ENCODE assay signal across 10 mouse cellular contexts in the genomic region with DNA sequence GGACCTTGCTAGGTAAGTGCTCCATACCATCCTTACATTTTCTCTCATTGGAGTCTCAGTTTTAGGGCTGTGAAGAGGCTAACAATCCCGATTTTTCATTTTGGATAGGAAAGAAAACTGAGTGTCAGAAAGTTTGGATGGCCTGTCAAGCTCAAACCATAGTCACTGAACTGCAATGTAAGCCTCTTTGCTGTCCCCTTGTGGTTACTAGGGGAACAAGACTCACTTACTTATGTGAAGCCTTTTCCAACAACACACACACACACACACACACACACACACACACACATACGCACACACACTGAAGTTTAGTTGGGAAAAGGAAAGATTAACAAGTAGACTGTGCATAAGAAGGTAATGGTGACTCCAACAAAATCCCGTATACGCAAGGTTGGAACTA. TPM values are rescaled to one million over a fixed set of nuclear protein-coding genes. Genes with fewer than 3 reads are reported as not detected.
DNase-seq lines count a peak whose midpoint lies in the region; ATAC-seq and TF ChIP-seq lines count a peak whose summit lies in the region.
"Had no signal": no experiment of that assay in that cellular context is flagged by ENCODE, and none has a peak within 500 bp of the region (broad histone marks: within the 10 kb centered on the region; RNA-seq: fewer than 3 reads in every experiment).

No protein-coding gene starts in this region.

- no peaks in the 10 kb centered on the region for H3K4me1 ChIP-seq in liver, embryonic 14.5 days (replicated peaks; ENCODE audit: control insufficient read depth in 2 of 2, insufficient read depth in 2 of 2, low read length in 1 of 2)
- H3K4me1 ChIP-seq in liver, embryonic 12.5 days = no peaks in the 10 kb centered on the region
- no peaks in the 10 kb centered on the region for H3K4me1 ChIP-seq in CH12.LX (ENCODE audit: control insufficient read depth in 1 of 2, insufficient read depth in 2 of 2)
- H3K4me1 ChIP-seq in hindbrain, embryonic 16.5 days (ENCODE audit: control insufficient read depth, insufficient read depth, low read depth, low read length) = no peaks in the 10 kb centered on the region
- H3K4me1 ChIP-seq: neural tube, embryonic 13.5 days had no signal

- H3K36me3 ChIP-seq in liver, embryonic 14.5 days (replicated peaks; ENCODE audit: control insufficient read depth, insufficient read depth, low read depth) = no peaks in the 10 kb centered on the region
- no peaks in the 10 kb centered on the region for H3K36me3 ChIP-seq in liver, embryonic 12.5 days
- H3K36me3 ChIP-seq in CH12.LX (replicated peaks in 1 of 2; ENCODE audit: control insufficient read depth in 1 of 2, insufficient read depth in 1 of 2, low read length in 1 of 2) = peaks cover 0 to 23% of the 10 kb centered on the region in 2 experiments
- no peaks in the 10 kb centered on the region for H3K36me3 ChIP-seq in hindbrain, embryonic 16.5 days (ENCODE audit: control insufficient read depth, insufficient read depth, low read length)
- H3K36me3 ChIP-seq: neural tube, embryonic 13.5 days had no signal

- TF ChIP-seq CTCF in liver, embryonic 14.5 days (IDR thresholded peaks at IDR 0.05; ENCODE audit: low read depth) = peak; percentile 70
- TF ChIP-seq CTCF in CH12.LX (conservative IDR thresholded peaks at IDR 0.05 in 1 of 2, IDR thresholded peaks at IDR 0.05 in 1 of 2; ENCODE audit: low read depth in 2 of 2, low read length in 2 of 2) = peak; percentile 37 to 70

- TF ChIP-seq EP300 in liver, embryonic 14.5 days (IDR thresholded peaks at IDR 0.05; ENCODE audit: low read depth) = no peak
- TF ChIP-seq EP300 in CH12.LX (IDR thresholded peaks at IDR 0.05; ENCODE audit: low read length) = no peak

- H3K27me3 ChIP-seq in liver, embryonic 14.5 days (ENCODE audit: control insufficient read depth, insufficient read depth, low read length) = no peaks in the 10 kb centered on the region
- H3K27me3 ChIP-seq in liver, embryonic 12.5 days (replicated peaks) = no peaks in the 10 kb centered on the region
- H3K27me3 ChIP-seq in CH12.LX (replicated peaks) = no peaks in the 10 kb centered on the region
- no peaks in the 10 kb centered on the region for H3K27me3 ChIP-seq in hindbrain, embryonic 16.5 days (replicated peaks; ENCODE audit: control insufficient read depth, insufficient read depth, low read length)
- H3K27me3 ChIP-seq: neural tube, embryonic 13.5 days had no signal

- H3K4me3 ChIP-seq in liver, embryonic 14.5 days (ENCODE audit: insufficient read depth in 1 of 2, low read depth in 2 of 2, low read length in 2 of 2) = no peak overlapping the region
- H3K4me3 ChIP-seq in liver, embryonic 12.5 days = no peak overlapping the region
- no peak overlapping the region for H3K4me3 ChIP-seq in CH12.LX (replicated peaks in 1 of 3; ENCODE audit: low read depth in 2 of 3, low read length in 2 of 3, poor library complexity in 1 of 3)
- no peak overlapping the region for H3K4me3 ChIP-seq in hindbrain, embryonic 16.5 days (ENCODE audit: low read length)
- H3K4me3 ChIP-seq: neural tube, embryonic 13.5 days had no signal

- no peak for ATAC-seq in liver, embryonic 14.5 days (ENCODE audit: insufficient read depth)
- ATAC-seq in liver, embryonic 12.5 days = no peak
- peak; percentile 30; the same call in 1 of the 2 replicates for ATAC-seq in megakaryocyte, adult 5-6 weeks (ENCODE audit: poor library complexity, severe bottlenecking)
- no peak for ATAC-seq in hindbrain, embryonic 16.5 days

- in situ Hi-C loops in CH12.LX (cut with MboI; ENCODE audit: low pct_ligation_motif_present, low pct_unique_long_range_greater_than_20kb, low sequenced_read_pairs) = no loop called here

- no peaks in the 10 kb centered on the region for H3K79me2 ChIP-seq in CH12.LX (replicated peaks; ENCODE audit: control insufficient read depth, extremely low read depth, insufficient read depth, poor library complexity, severe bottlenecking)

- 61% methylated on average over 4 of the region's 4 CpGs for WGBS in liver, embryonic 14.5 days (ENCODE audit: insufficient replicate concordance)
- 68% methylated on average over 4 of the region's 4 CpGs for WGBS in liver, embryonic 12.5 days (ENCODE audit: insufficient replicate concordance)
- 83% methylated on average over 4 of the region's 4 CpGs for WGBS in hindbrain, embryonic 16.5 days

- DNase-seq in embryo, embryonic 10 days (ENCODE audit: low spot score) = peak; percentile 35
- DNase-seq in embryo, embryonic 11 days = no peak
- no peak for DNase-seq in liver, embryonic 14.5 days (ENCODE audit: low read depth in 3 of 3, low spot score in 3 of 3)
- peak; percentile 50 for DNase-seq in CH12.LX (ENCODE audit: extremely low read depth)
- no peak for DNase-seq in heart, postnatal 25 days (ENCODE audit: low spot score)
- DNase-seq: gastrocnemius, postnatal 10 days had no signal

- dilution Hi-C loops in CH12.LX (cut with MboI; ENCODE audit: extremely low pct_ligation_motif_present, extremely low pct_unique_long_range_greater_than_20kb, low sequenced_read_pairs) = no loop called here

- intact Hi-C loops in heart, postnatal 25 days (cut with DNase I) = no loop called here

- TF ChIP-seq POLR2A in CH12.LX (IDR thresholded peaks at IDR 0.05; ENCODE audit: low read depth, low read length) = no peak

- H3K9ac ChIP-seq in liver, embryonic 14.5 days (replicated peaks) = no peak overlapping the region
- H3K9ac ChIP-seq in liver, embryonic 12.5 days = no peak overlapping the region
- H3K9ac ChIP-seq in CH12.LX (ENCODE audit: insufficient read depth, low read depth) = no peak overlapping the region
- H3K9ac ChIP-seq in hindbrain, embryonic 16.5 days (ENCODE audit: low read depth, low read length) = no peak overlapping the region
- H3K9ac ChIP-seq: neural tube, embryonic 13.5 days had no signal

- TF ChIP-seq RAD21 in CH12.LX (IDR thresholded peaks at IDR 0.05; ENCODE audit: low read depth, low read length) = peak; percentile 56

- H3K27ac ChIP-seq in liver, embryonic 14.5 days = no peak overlapping the region
- H3K27ac ChIP-seq in liver, embryonic 12.5 days = no peak overlapping the region
- no peak overlapping the region for H3K27ac ChIP-seq in CH12.LX (ENCODE audit: insufficient read depth, low read depth)
- no peak overlapping the region for H3K27ac ChIP-seq in hindbrain, embryonic 16.5 days (ENCODE audit: low read depth, low read length)
- H3K27ac ChIP-seq: neural tube, embryonic 13.5 days had no signal

- H3K9me3 ChIP-seq in liver, embryonic 14.5 days (ENCODE audit: control insufficient read depth, low read length) = no peaks in the 10 kb centered on the region
- no peaks in the 10 kb centered on the region for H3K9me3 ChIP-seq in liver, embryonic 12.5 days (replicated peaks)
- no peaks in the 10 kb centered on the region for H3K9me3 ChIP-seq in CH12.LX (replicated peaks; ENCODE audit: low read length)
- no peaks in the 10 kb centered on the region for H3K9me3 ChIP-seq in hindbrain, embryonic 16.5 days (ENCODE audit: control insufficient read depth, low read length)
- H3K9me3 ChIP-seq: neural tube, embryonic 13.5 days had no signal

- no peak overlapping the region for H3K4me2 ChIP-seq in liver, embryonic 14.5 days (ENCODE audit: low read depth)
- no peak overlapping the region for H3K4me2 ChIP-seq in liver, embryonic 12.5 days
- no peak overlapping the region for H3K4me2 ChIP-seq in CH12.LX (ENCODE audit: insufficient read depth, low read depth, poor library complexity, severe bottlenecking)
- no peak overlapping the region for H3K4me2 ChIP-seq in hindbrain, embryonic 16.5 days (ENCODE audit: low read length)
- H3K4me2 ChIP-seq: neural tube, embryonic 13.5 days had no signal

TF ChIP-seq in CH12.LX, 34 proteins besides CTCF, POLR2A, EP300 and RAD21:
- TF ChIP-seq SMC3 (IDR thresholded peaks at IDR 0.05; ENCODE audit: low read depth, low read length) (peak; percentile 78), BHLHE40 (IDR thresholded peaks at IDR 0.05; ENCODE audit: low read depth, low read length) (no peak)

RNA-seq across cellular contexts. Expression of gene Jade3, which starts 21.4 kb away (rescaled TPM):
- 1.9 and 3.3 TPM in 2 replicates for polyA plus RNA-seq in liver, embryonic 14.5 days (2012; rRNA removed)
- polyA plus RNA-seq in liver, embryonic 14.5 days (2014; fragmentation: Nextera tagmentation; extraction: Ambion mirVana) = 6.3 and 7.3 TPM in 2 replicates
- polyA plus RNA-seq in liver, embryonic 12.5 days (2016; fragmentation: Nextera tagmentation; extraction: Ambion mirVana) = 11.3 and 11.8 TPM in 2 replicates
- total RNA-seq in CH12.LX (2012; rRNA removed) = 11.8 and 14.2 TPM in 2 replicates
- 21.1 and 23.3 TPM in 2 replicates for total RNA-seq in CH12.LX (2014; rRNA removed)
- 9.9 and 10.2 TPM in 2 replicates for polyA plus RNA-seq in CH12.LX (2012; ENCODE audit: insufficient read length, low read depth)
- total RNA-seq in megakaryocyte, adult 5-6 weeks (2015) = 3.2 and 4.8 TPM in 2 replicates
- 4.3 and 6.7 TPM in 2 replicates for total RNA-seq in megakaryocyte, adult 5-6 weeks (2017)
- 1 to 10 TPM; 2.0 to 2.3 TPM for total RNA-seq in heart, postnatal 25 days (2021)
- 4.1 and 5.0 TPM in 2 replicates for polyA plus RNA-seq in hindbrain, embryonic 16.5 days (2015; fragmentation: Nextera tagmentation; extraction: Ambion mirVana)

RNA-seq across cellular contexts. Expression of gene Rp2, which starts 39.8 kb away (rescaled TPM):
- polyA plus RNA-seq in liver, embryonic 14.5 days (2012; rRNA removed) = 2.9 and 5.6 TPM in 2 replicates
- 8.2 and 10.4 TPM in 2 replicates for polyA plus RNA-seq in liver, embryonic 14.5 days (2014; fragmentation: Nextera tagmentation; extraction: Ambion mirVana)
- polyA plus RNA-seq in liver, embryonic 12.5 days (2016; fragmentation: Nextera tagmentation; extraction: Ambion mirVana) = 13.2 TPM in 2 replicates
- total RNA-seq in CH12.LX (2012; rRNA removed) = 34.7 and 34.9 TPM in 2 replicates
- total RNA-seq in CH12.LX (2014; rRNA removed) = 67.6 and 79.3 TPM in 2 replicates
- 31.6 and 34.8 TPM in 2 replicates for polyA plus RNA-seq in CH12.LX (2012; ENCODE audit: insufficient read length, low read depth)
- total RNA-seq in megakaryocyte, adult 5-6 weeks (2015) = 105 and 123 TPM in 2 replicates
- 110 and 116 TPM in 2 replicates for total RNA-seq in megakaryocyte, adult 5-6 weeks (2017)
- 10 to 100 TPM; 10.6 TPM for total RNA-seq in heart, postnatal 25 days (2021)
- 15.2 and 17.5 TPM in 2 replicates for polyA plus RNA-seq in hindbrain, embryonic 16.5 days (2015; fragmentation: Nextera tagmentation; extraction: Ambion mirVana)

Comparison
In these comparisons a context has a peak if more than half of its experiments do, and no peak if none do; other contexts are left out.
1. DNase-seq: peak in embryo, embryonic 10 days (single experiment) and CH12.LX (single experiment); none in embryo, embryonic 11 days (single experiment), liver, embryonic 14.5 days (0 of 3) and heart, postnatal 25 days (single experiment).